Mouse (Mus musculus): ENCODE measurements around the gene Pard3. TPM values are rescaled to one million over a fixed set of nuclear protein-coding genes. Genes with fewer than 3 reads are reported as not detected.

Gene Pard3
- total RNA-seq, 2 experiments from 2014 or later = 17.8 to 19.3 TPM

GRCm38 (mm10) chr8:127512580-127512979 is 448.9 kb downstream of the Pard3 start:
- TF ChIP-seq CTCF (IDR thresholded peaks at IDR 0.05) = no peak
- DNase-seq (ENCODE audit: extremely low spot score in 1 of 2, low spot score in 2 of 2) = no peak
- H3K27ac ChIP-seq = no peak overlapping the region
- intact Hi-C loops (cut with DNase I) = no loop called here
- no peak overlapping the region for H3K4me3 ChIP-seq

- Histone ChIP-seq H3K4me3 (no peak overlapping the region), H3K27ac (no peak overlapping the region)
- DNase-seq (ENCODE audit: extremely low spot score in 1 of 2, low spot score in 2 of 2) = no peak
- intact Hi-C loops (cut with DNase I) = no loop called here
- TF ChIP-seq CTCF (IDR thresholded peaks at IDR 0.05) = no peak
Measured at GRCm38 (mm10) chr8:127514810-127515735, 451.4 kb downstream of the Pard3 start.

GRCm38 (mm10) chr8:127516043-127516442 is 452.4 kb downstream of the Pard3 start:
- H3K4me3 ChIP-seq = no peak overlapping the region
- no peak for DNase-seq (ENCODE audit: extremely low spot score in 1 of 2, low spot score in 2 of 2)
- intact Hi-C loops (cut with DNase I) = no loop called here
- no peak overlapping the region for H3K27ac ChIP-seq
- TF ChIP-seq CTCF (IDR thresholded peaks at IDR 0.05) = no peak

- intact Hi-C loops (cut with DNase I) = no loop called here
- DNase-seq (ENCODE audit: extremely low spot score in 1 of 2, low spot score in 2 of 2) = no peak
- TF ChIP-seq CTCF (IDR thresholded peaks at IDR 0.05) = no peak
- Histone ChIP-seq H3K27ac (no peak overlapping the region), H3K4me3 (no peak overlapping the region)
Measured at GRCm38 (mm10) chr8:127525673-127526072, 462.0 kb downstream of the Pard3 start.

- intact Hi-C loops (cut with DNase I) = no loop called here
- TF ChIP-seq CTCF (IDR thresholded peaks at IDR 0.05) = no peak
- Histone ChIP-seq H3K4me3 (no peak overlapping the region), H3K27ac (no peak overlapping the region)
- no peak for DNase-seq (ENCODE audit: extremely low spot score in 1 of 2, low spot score in 2 of 2)
Measured at GRCm38 (mm10) chr8:127528315-127528714, 464.6 kb downstream of the Pard3 start.

GRCm38 (mm10) chr8:127529746-127530145 is 466.1 kb downstream of the Pard3 start:
- DNase-seq (ENCODE audit: extremely low spot score in 1 of 2, low spot score in 2 of 2) = no peak
- TF ChIP-seq CTCF (IDR thresholded peaks at IDR 0.05) = no peak
- Histone ChIP-seq H3K27ac (no peak overlapping the region), H3K4me3 (no peak overlapping the region)
- intact Hi-C loops (cut with DNase I) = loop anchor here (10.0 kb wide), 1 partner anchor 385 kb away; no protein-coding TSS in a partner anchor

- intact Hi-C loops (cut with DNase I) = loop anchor here (10.0 kb wide), 1 partner anchor 383 kb away; no protein-coding TSS in a partner anchor
- Histone ChIP-seq H3K27ac (no peak overlapping the region), H3K4me3 (no peak overlapping the region)
- no peak for DNase-seq (ENCODE audit: extremely low spot score in 1 of 2, low spot score in 2 of 2)
- no peak for TF ChIP-seq CTCF (IDR thresholded peaks at IDR 0.05)
Measured at GRCm38 (mm10) chr8:127531866-127532265, 468.2 kb downstream of the Pard3 start.

GRCm38 (mm10) chr8:127534789-127535188 is 471.1 kb downstream of the Pard3 start:
- no peak for DNase-seq (ENCODE audit: extremely low spot score in 1 of 2, low spot score in 2 of 2)
- H3K27ac ChIP-seq = peak overlapping the region; percentile 58; the same call in 1 of the 2 replicates
- H3K4me3 ChIP-seq = 0 out of 2 replicates have a peak overlapping the region, but pooled peaks have one; percentile 17
- no peak for TF ChIP-seq CTCF (IDR thresholded peaks at IDR 0.05)
- intact Hi-C loops (cut with DNase I) = loop anchor here (10.0 kb wide), 1 partner anchor 380 kb away; no protein-coding TSS in a partner anchor

- TF ChIP-seq CTCF (IDR thresholded peaks at IDR 0.05) = no peak
- 0 out of 2 replicates have a peak overlapping the region, but pooled peaks have one; percentile 17 for H3K4me3 ChIP-seq
- DNase-seq (ENCODE audit: extremely low spot score in 1 of 2, low spot score in 2 of 2) = peak in 1 of 2 experiments; percentile 18
- peak overlapping the region; percentile 58; the same call in 1 of the 2 replicates for H3K27ac ChIP-seq
- intact Hi-C loops (cut with DNase I) = loop anchor here (10.0 kb wide), 1 partner anchor 379 kb away; no protein-coding TSS in a partner anchor
Measured at GRCm38 (mm10) chr8:127535192-127535845, 471.6 kb downstream of the Pard3 start.

GRCm38 (mm10) chr8:127535846-127536220 is 472.1 kb downstream of the Pard3 start:
- Histone ChIP-seq H3K4me3 (no peak overlapping the region), H3K27ac (no peak overlapping the region)
- intact Hi-C loops (cut with DNase I) = loop anchor here (10.0 kb wide), 1 partner anchor 379 kb away; no protein-coding TSS in a partner anchor
- TF ChIP-seq CTCF (IDR thresholded peaks at IDR 0.05) = no peak
- DNase-seq (ENCODE audit: extremely low spot score in 1 of 2, low spot score in 2 of 2) = no peak

GRCm38 (mm10) chr8:127539803-127540202 is 476.1 kb downstream of the Pard3 start:
- no peak for TF ChIP-seq CTCF (IDR thresholded peaks at IDR 0.05)
- DNase-seq (ENCODE audit: extremely low spot score in 1 of 2, low spot score in 2 of 2) = no peak
- H3K27ac ChIP-seq = no peak overlapping the region
- intact Hi-C loops (cut with DNase I) = loop anchor here (10.0 kb wide), 1 partner anchor 375 kb away; no protein-coding TSS in a partner anchor
- no peak overlapping the region for H3K4me3 ChIP-seq

GRCm38 (mm10) chr8:127540273-127540672 is 476.6 kb downstream of the Pard3 start:
- no peak for DNase-seq (ENCODE audit: extremely low spot score in 1 of 2, low spot score in 2 of 2)
- TF ChIP-seq CTCF (IDR thresholded peaks at IDR 0.05) = no peak
- Histone ChIP-seq H3K4me3 (no peak overlapping the region), H3K27ac (no peak overlapping the region)
- intact Hi-C loops (cut with DNase I) = no loop called here
